Mouse (Mus musculus): Measurements from ENCODE around the gene Zfyve28.

- TF ChIP-seq GATA1 (IDR thresholded peaks at IDR 0.05; ENCODE audit: low read length): no peak
- no peak for TF ChIP-seq TAL1 (IDR thresholded peaks at IDR 0.05; ENCODE audit: low read length)
Measured at GRCm38 (mm10) chr5:34334081-34334480, 45.8 kb upstream of the Zfyve28 start.
